Mouse (Mus musculus): ENCODE measurements at regions not wholly inside any gene's neighbourhood (a gene's known extent, or its start where the extent isn't known, plus 50 kb on each side); places are given as distances from the start of the nearest gene placed in this dataset.
A peak's percentile ranks its signal among the peaks of the same experiment; 100 is the strongest.

GRCm38 (mm10) chr4:67539466-67539865 lies 712.1 kb downstream of the Tlr4 start:
- ATAC-seq: no peak
- H3K27ac ChIP-seq: no peak overlapping the region
- 72% methylated on average over 5 of the region's 5 CpGs for WGBS
- H3K4me3 ChIP-seq: no peak overlapping the region
- H3K4me1 ChIP-seq: no peaks in the 10 kb centered on the region
- no peaks in the 10 kb centered on the region for H3K27me3 ChIP-seq
- H3K9me3 ChIP-seq (replicated peaks): no peaks in the 10 kb centered on the region
- H3K9ac ChIP-seq: no peak overlapping the region
- no peaks in the 10 kb centered on the region for H3K36me3 ChIP-seq (ENCODE audit: poor library complexity, severe bottlenecking)
- no peak overlapping the region for H3K4me2 ChIP-seq

DNA sequence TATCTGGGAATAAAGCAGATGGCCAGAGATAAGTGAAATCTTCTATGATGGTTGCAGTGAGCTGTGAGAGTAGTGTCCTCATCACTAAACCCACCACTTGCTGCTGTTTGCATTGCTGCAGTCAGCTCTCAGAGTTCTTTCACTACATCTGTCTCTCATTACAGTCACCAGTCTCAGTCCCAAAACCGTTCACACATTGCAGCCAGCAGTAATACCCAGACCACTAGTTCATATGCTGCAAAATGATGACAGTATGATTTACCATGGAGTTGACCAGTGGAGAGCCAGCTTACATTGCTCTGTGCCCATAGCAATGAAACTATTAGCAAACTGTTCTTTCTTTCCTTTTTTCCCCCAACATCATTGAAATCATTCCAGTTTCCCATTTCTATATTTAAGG lies 718.6 kb downstream of the Tlr4 start:
- Histone ChIP-seq H3K9me3 (replicated peaks) (no peaks in the 10 kb centered on the region), H3K27me3 (no peaks in the 10 kb centered on the region), H3K27ac (no peak overlapping the region), H3K9ac (no peak overlapping the region), H3K36me3 (ENCODE audit: poor library complexity, severe bottlenecking) (no peaks in the 10 kb centered on the region), H3K4me2 (no peak overlapping the region), H3K4me1 (no peaks in the 10 kb centered on the region), H3K4me3 (no peak overlapping the region)
- ATAC-seq: no peak
- 78% methylated on average over 1 of the region's 1 CpGs for WGBS

GRCm38 (mm10) chr4:67547957-67548356 lies 720.6 kb downstream of the Tlr4 start:
- H3K27ac ChIP-seq: no peak overlapping the region
- no peaks in the 10 kb centered on the region for H3K27me3 ChIP-seq
- no peak overlapping the region for H3K4me2 ChIP-seq
- no peaks in the 10 kb centered on the region for H3K4me1 ChIP-seq
- no peak overlapping the region for H3K9ac ChIP-seq
- no peaks in the 10 kb centered on the region for H3K36me3 ChIP-seq (ENCODE audit: poor library complexity, severe bottlenecking)
- no peak for ATAC-seq
- no peaks in the 10 kb centered on the region for H3K9me3 ChIP-seq (replicated peaks)
- no peak overlapping the region for H3K4me3 ChIP-seq
- 97% methylated on average over 1 of the region's 1 CpGs for WGBS

DNA sequence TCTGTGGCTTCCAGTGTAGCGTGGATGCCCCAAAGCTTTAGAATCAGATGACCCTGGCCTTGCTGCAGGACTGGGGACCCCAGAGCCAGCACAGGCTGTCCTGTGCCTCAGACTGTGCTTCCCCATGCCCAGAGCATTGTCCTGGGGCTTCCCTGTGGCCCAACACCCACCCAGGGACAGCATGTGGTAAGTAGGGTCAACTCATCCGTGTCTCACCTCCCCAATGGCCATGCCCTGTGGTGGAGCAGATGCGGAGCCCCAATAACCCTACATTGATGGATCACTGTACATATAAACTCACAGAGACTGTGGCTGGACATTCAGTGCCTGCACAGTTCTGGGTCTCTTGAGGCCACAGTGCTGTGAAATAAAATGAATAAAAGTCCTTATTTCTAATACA lies 726.1 kb downstream of the Tlr4 start:
- Histone ChIP-seq H3K36me3 (ENCODE audit: poor library complexity, severe bottlenecking) (no peaks in the 10 kb centered on the region), H3K9ac (no peak overlapping the region), H3K4me3 (no peak overlapping the region), H3K9me3 (replicated peaks) (no peaks in the 10 kb centered on the region), H3K4me1 (no peaks in the 10 kb centered on the region), H3K4me2 (no peak overlapping the region), H3K27me3 (no peaks in the 10 kb centered on the region), H3K27ac (no peak overlapping the region)
- WGBS: 84% methylated on average over 3 of the region's 3 CpGs
- no peak for ATAC-seq

GRCm38 (mm10) chr4:67574816-67575215 lies 747.4 kb downstream of the Tlr4 start:
- Histone ChIP-seq H3K9ac (no peak overlapping the region), H3K36me3 (ENCODE audit: poor library complexity, severe bottlenecking) (no peaks in the 10 kb centered on the region), H3K4me2 (no peak overlapping the region), H3K4me1 (peaks cover 4% of the 10 kb centered on the region; the same call in 1 of the 2 replicates), H3K27me3 (no peaks in the 10 kb centered on the region), H3K4me3 (no peak overlapping the region), H3K9me3 (replicated peaks) (no peaks in the 10 kb centered on the region), H3K27ac (no peak overlapping the region)
- 58% methylated on average over 3 of the region's 3 CpGs for WGBS
- ATAC-seq: peak; percentile 90

DNA sequence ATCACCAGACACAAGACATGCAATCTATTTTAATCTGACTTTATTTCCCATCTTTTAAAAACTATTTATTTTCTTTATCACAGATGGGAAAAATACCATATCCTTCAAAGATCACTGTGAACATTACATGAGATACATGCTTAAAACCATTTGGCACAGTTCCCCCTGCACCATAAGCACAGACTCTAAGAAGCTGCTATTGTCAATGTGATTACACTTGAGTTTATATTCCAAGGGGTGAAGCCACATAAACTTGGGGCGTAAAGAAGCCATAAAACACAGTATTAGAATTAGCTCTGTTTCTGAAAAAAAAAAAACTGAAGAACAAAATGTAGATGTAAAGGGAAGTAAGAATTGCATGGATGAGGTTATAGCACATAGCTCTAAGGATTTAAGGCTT lies 762.1 kb downstream of the Tlr4 start:
- no peak overlapping the region for H3K4me3 ChIP-seq
- 80% methylated on average over 1 of the region's 1 CpGs for WGBS
- no peak overlapping the region for H3K27ac ChIP-seq
- H3K27me3 ChIP-seq: no peaks in the 10 kb centered on the region
- H3K4me2 ChIP-seq: no peak overlapping the region
- H3K36me3 ChIP-seq (ENCODE audit: poor library complexity, severe bottlenecking): no peaks in the 10 kb centered on the region
- ATAC-seq: no peak
- H3K4me1 ChIP-seq: no peaks in the 10 kb centered on the region
- no peak overlapping the region for H3K9ac ChIP-seq
- H3K9me3 ChIP-seq (replicated peaks): no peaks in the 10 kb centered on the region

DNA sequence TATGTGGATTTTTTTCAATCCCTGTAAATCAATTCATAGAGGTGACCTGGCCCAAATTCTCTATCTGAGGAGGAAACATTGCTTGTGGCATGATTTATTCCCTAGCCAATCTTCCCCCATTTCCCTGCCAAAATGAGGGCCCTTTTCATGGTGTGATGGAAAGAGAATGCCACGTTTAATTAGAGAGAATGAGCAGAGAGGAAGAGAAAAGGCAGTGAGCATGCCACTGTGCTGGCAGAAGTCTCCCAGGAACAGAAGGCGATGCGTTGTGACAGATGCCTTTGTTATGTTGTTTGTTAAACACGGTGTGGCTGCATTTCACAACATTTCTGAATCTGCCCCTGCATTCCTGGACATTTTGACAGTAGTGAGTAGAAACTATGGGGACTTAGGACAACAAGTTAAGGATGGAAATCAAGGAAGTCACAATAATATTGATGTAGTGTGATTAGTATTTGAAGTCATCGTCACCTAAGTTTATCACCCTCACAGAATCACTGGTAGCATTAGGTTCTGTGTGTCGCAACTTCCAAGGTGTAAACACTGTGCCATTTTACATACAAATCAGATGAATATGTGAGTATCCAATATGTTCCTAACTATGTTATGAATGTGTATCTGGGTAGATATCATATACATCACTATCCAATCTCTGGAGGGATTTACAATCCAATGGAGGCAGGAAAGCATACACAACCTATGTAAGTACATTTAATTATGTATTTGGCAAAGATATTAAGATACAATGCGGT lies 762.8 kb downstream of the Tlr4 start:
- WGBS: 44% methylated on average over 7 of the region's 7 CpGs
- Histone ChIP-seq H3K36me3 (ENCODE audit: poor library complexity, severe bottlenecking) (no peaks in the 10 kb centered on the region), H3K27ac (no peak overlapping the region), H3K4me2 (no peak overlapping the region), H3K4me3 (no peak overlapping the region), H3K9me3 (replicated peaks) (no peaks in the 10 kb centered on the region), H3K9ac (no peak overlapping the region), H3K27me3 (no peaks in the 10 kb centered on the region), H3K4me1 (no peaks in the 10 kb centered on the region)
- ATAC-seq: peak; percentile 91

DNA sequence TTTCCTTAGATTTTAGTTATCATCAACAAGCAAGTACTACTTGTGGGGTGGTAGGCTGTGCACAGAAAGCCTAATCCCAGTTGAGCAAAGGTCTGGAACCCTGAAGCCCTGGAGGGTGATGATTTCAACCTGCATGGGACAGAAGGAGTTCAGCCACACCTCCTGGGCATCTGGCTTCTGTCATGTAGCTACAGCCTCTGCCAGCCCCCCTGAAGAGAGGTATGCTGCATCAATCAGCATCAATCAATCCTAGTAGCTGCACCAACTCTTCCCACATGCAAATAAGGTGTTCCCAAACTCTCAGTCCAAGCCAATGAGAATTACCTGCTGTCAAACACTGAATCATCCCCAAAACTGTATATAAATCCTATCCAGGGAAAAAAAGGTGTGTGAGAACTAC lies 779.8 kb downstream of the Tlr4 start:
- Histone ChIP-seq H3K9ac (no peak overlapping the region), H3K4me3 (no peak overlapping the region), H3K4me1 (no peaks in the 10 kb centered on the region), H3K4me2 (no peak overlapping the region), H3K9me3 (replicated peaks) (no peaks in the 10 kb centered on the region), H3K36me3 (ENCODE audit: poor library complexity, severe bottlenecking) (no peaks in the 10 kb centered on the region), H3K27me3 (no peaks in the 10 kb centered on the region), H3K27ac (no peak overlapping the region)
- no peak for ATAC-seq

- Histone ChIP-seq H3K9ac (no peak overlapping the region), H3K4me1 (0 out of 2 replicates have a peak, but pooled peaks cover 6% of the 10 kb centered on the region), H3K36me3 (ENCODE audit: poor library complexity, severe bottlenecking) (no peaks in the 10 kb centered on the region), H3K9me3 (replicated peaks) (no peaks in the 10 kb centered on the region), H3K27me3 (no peaks in the 10 kb centered on the region), H3K4me2 (no peak overlapping the region), H3K27ac (no peak overlapping the region), H3K4me3 (no peak overlapping the region)
- peak; percentile 84 for ATAC-seq
- 14% methylated on average over 5 of the region's 5 CpGs for WGBS
These were observed 787.2 kb downstream of the Tlr4 start for GRCm38 (mm10) chr4:67614486-67615067.

DNA sequence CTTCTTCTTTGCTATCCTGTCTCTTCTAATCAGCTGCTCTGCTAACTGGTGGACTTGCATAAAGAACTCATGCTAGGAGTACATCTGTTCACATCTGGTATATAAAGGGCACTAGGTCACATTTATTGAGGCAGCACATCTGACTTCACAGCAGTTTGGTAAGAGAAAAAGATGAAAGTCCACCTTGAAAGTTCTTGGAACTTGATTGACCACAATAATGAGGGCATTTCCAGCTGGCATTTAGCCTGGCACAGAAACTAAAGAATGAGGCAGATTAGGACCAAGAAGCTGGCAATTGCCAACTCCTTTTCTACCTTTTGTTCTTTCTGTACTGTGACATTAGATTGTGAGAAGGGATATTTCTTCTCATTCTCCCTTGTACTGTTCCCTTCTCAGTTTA lies 799.3 kb downstream of the Tlr4 start:
- H3K27me3 ChIP-seq: no peaks in the 10 kb centered on the region
- no peaks in the 10 kb centered on the region for H3K9me3 ChIP-seq (replicated peaks)
- H3K27ac ChIP-seq: no peak overlapping the region
- no peaks in the 10 kb centered on the region for H3K4me1 ChIP-seq
- no peak overlapping the region for H3K4me2 ChIP-seq
- ATAC-seq: no peak
- no peak overlapping the region for H3K9ac ChIP-seq
- H3K4me3 ChIP-seq: no peak overlapping the region
- H3K36me3 ChIP-seq (ENCODE audit: poor library complexity, severe bottlenecking): no peaks in the 10 kb centered on the region

- WGBS: 71% methylated on average over 2 of the region's 2 CpGs
- Histone ChIP-seq H3K36me3 (ENCODE audit: poor library complexity, severe bottlenecking) (no peaks in the 10 kb centered on the region), H3K27me3 (no peaks in the 10 kb centered on the region), H3K4me2 (no peak overlapping the region), H3K27ac (no peak overlapping the region), H3K9me3 (replicated peaks) (no peaks in the 10 kb centered on the region), H3K4me1 (no peaks in the 10 kb centered on the region), H3K4me3 (no peak overlapping the region), H3K9ac (no peak overlapping the region)
- no peak for ATAC-seq
These were observed 818.7 kb downstream of the Tlr4 start for GRCm38 (mm10) chr4:67646090-67646489.

GRCm38 (mm10) chr4:67662122-67662521 lies 834.7 kb downstream of the Tlr4 start:
- no peak overlapping the region for H3K4me2 ChIP-seq
- ATAC-seq: peak; percentile 69; the same call in 1 of the 2 replicates
- H3K9me3 ChIP-seq (replicated peaks): no peaks in the 10 kb centered on the region
- no peaks in the 10 kb centered on the region; the same call in 1 of the 2 replicates for H3K27me3 ChIP-seq
- H3K36me3 ChIP-seq (ENCODE audit: poor library complexity, severe bottlenecking): no peaks in the 10 kb centered on the region
- H3K9ac ChIP-seq: no peak overlapping the region
- 16% methylated on average over 3 of the region's 3 CpGs for WGBS
- H3K4me1 ChIP-seq: no peaks in the 10 kb centered on the region
- H3K4me3 ChIP-seq: no peak overlapping the region
- H3K27ac ChIP-seq: no peak overlapping the region

GRCm38 (mm10) chr4:67673961-67674360 lies 846.6 kb downstream of the Tlr4 start:
- no peak for ATAC-seq
- Histone ChIP-seq H3K4me2 (no peak overlapping the region), H3K9ac (no peak overlapping the region), H3K36me3 (ENCODE audit: poor library complexity, severe bottlenecking) (no peaks in the 10 kb centered on the region), H3K27ac (no peak overlapping the region), H3K9me3 (replicated peaks) (no peaks in the 10 kb centered on the region), H3K4me1 (no peaks in the 10 kb centered on the region), H3K27me3 (no peaks in the 10 kb centered on the region), H3K4me3 (no peak overlapping the region)
- 74% methylated on average over 1 of the region's 1 CpGs for WGBS
